Mouse (Mus musculus): Measurements from ENCODE around the gene L3mbtl4. TPM values are rescaled to one million over a fixed set of nuclear protein-coding genes. Genes with fewer than 3 reads are reported as not detected.

The L3mbtl4 gene
- polyA plus RNA-seq, 1 experiment from 2014 or later: 0.71 TPM

DNA sequence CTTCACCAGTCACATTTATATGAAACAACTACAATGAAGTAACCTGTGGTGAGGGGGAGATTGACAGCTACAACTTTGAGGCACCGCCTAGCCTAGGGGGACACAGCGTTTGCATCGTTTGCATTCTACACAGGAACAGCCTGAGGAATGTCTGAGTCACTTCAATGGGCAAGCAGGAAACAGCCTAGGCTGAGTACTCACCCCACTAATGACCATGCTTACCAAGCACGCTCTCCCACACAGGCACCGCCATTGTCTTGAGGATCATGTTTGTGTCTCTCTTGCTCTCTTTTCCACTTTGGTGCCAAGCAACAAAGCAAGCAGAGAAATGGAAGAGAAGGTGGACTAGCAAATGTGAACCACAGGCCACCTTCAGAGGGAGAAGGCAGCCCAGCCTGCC lies 484.8 kb downstream of the L3mbtl4 start:
- H3K27ac ChIP-seq (ENCODE audit: low read depth, low read length): no peak overlapping the region
- no peaks in the 10 kb centered on the region for H3K9me3 ChIP-seq (replicated peaks; ENCODE audit: control insufficient read depth, low read length)
- ATAC-seq (no peak), DNase-seq (ENCODE audit: low spot score) (no peak)
- H3K4me1 ChIP-seq (ENCODE audit: control insufficient read depth, insufficient read depth, low read length): no peaks in the 10 kb centered on the region
- H3K4me3 ChIP-seq (ENCODE audit: low read depth, low read length): no peak overlapping the region
- no peaks in the 10 kb centered on the region for H3K36me3 ChIP-seq (ENCODE audit: control insufficient read depth, insufficient read depth, low read length)
- no peak overlapping the region for H3K9ac ChIP-seq (ENCODE audit: low read length)
- H3K4me2 ChIP-seq (ENCODE audit: low read length): no peak overlapping the region
- WGBS: 56% methylated on average over 5 of the region's 5 CpGs
- no peaks in the 10 kb centered on the region for H3K27me3 ChIP-seq (replicated peaks; ENCODE audit: control insufficient read depth, insufficient read depth, low read length)

DNA sequence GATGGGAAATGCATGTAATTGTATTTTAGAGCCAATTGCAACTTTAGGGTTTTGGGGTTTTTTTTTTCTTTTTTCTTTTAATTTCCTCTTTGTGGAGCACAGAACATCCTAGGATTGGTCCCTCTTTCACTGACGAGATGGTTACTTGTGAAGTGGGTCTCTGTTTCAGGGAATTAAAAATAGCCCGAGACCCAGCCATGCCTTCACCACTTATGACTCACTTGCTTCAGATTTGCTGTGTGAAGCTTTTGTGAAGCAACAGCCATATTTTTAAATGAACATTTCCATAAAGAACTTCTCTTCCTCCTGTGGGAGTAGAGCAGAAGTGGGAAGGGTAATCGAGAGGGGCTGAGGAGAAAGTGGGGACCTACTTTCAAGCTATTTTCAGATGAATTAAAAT lies 485.3 kb downstream of the L3mbtl4 start:
- no peak for DNase-seq (ENCODE audit: low spot score)
- H3K9me3 ChIP-seq (replicated peaks; ENCODE audit: control insufficient read depth, low read length): no peaks in the 10 kb centered on the region
- H3K9ac ChIP-seq (ENCODE audit: low read length): no peak overlapping the region
- ATAC-seq: no peak
- no peak overlapping the region for H3K4me3 ChIP-seq (ENCODE audit: low read depth, low read length)
- H3K36me3 ChIP-seq (ENCODE audit: control insufficient read depth, insufficient read depth, low read length): no peaks in the 10 kb centered on the region
- no peak overlapping the region for H3K4me2 ChIP-seq (ENCODE audit: low read length)
- H3K27me3 ChIP-seq (replicated peaks; ENCODE audit: control insufficient read depth, insufficient read depth, low read length): no peaks in the 10 kb centered on the region
- H3K4me1 ChIP-seq (ENCODE audit: control insufficient read depth, insufficient read depth, low read length): no peaks in the 10 kb centered on the region
- 82% methylated on average over 3 of the region's 3 CpGs for WGBS
- H3K27ac ChIP-seq (ENCODE audit: low read depth, low read length): no peak overlapping the region

DNA sequence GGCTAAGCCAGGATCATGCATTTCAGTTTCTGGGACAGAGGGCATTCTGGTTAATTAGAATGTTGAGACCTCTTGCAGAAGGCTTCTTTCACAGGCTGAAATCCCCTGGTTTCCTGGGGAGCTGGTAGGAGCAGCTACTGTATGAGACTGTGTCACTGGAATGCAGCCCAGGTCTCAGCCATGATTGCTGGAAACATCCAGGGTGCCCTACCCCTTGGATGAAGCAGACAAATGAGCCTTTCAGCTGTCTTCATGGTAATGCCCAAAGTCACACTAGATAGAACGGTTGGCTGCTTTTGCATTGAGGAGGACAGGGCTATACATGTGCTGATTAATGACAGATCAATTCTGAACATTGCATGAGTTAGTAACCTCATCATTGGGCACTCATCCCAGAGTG lies 486.4 kb downstream of the L3mbtl4 start:
- no peaks in the 10 kb centered on the region for H3K4me1 ChIP-seq (ENCODE audit: control insufficient read depth, insufficient read depth, low read length)
- no peaks in the 10 kb centered on the region for H3K36me3 ChIP-seq (ENCODE audit: control insufficient read depth, insufficient read depth, low read length)
- no peak overlapping the region for H3K4me3 ChIP-seq (ENCODE audit: low read depth, low read length)
- WGBS: 83% methylated on average over 1 of the region's 1 CpGs
- DNase-seq (ENCODE audit: low spot score) (no peak), ATAC-seq (no peak)
- H3K27me3 ChIP-seq (replicated peaks; ENCODE audit: control insufficient read depth, insufficient read depth, low read length): no peaks in the 10 kb centered on the region
- H3K4me2 ChIP-seq (ENCODE audit: low read length): no peak overlapping the region
- no peaks in the 10 kb centered on the region for H3K9me3 ChIP-seq (replicated peaks; ENCODE audit: control insufficient read depth, low read length)
- H3K27ac ChIP-seq (ENCODE audit: low read depth, low read length): no peak overlapping the region
- no peak overlapping the region for H3K9ac ChIP-seq (ENCODE audit: low read length)

DNA sequence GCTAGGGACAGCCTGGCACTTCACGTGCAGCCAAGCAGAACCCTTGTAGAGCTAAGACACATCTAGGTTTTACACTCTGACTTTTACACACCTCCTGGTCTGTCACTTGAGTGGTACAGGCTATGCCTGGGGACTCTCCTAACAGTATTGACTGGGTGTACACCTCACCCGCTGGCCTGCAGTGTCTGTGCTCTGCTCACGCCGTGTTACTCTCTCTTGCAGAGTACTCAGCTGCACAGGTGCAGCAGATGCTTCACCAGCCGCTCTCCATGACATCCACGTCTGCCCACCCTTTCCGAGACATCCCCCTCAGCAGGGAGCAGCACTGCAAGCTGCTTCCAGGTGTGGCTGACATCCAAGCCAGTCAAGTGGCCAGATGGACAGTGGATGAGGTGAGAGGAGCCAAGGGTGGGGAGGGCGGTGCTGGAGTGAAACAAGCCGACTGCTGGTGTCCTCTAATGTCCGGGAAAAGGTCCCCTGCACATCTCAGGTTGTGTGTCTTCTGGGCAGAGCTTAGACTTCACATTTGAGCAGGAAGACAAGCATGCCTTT lies 490.8 kb downstream of the L3mbtl4 start:
- Histone ChIP-seq H3K27ac (ENCODE audit: low read depth, low read length) (no peak overlapping the region), H3K9ac (ENCODE audit: low read length) (no peak overlapping the region), H3K36me3 (ENCODE audit: control insufficient read depth, insufficient read depth, low read length) (no peaks in the 10 kb centered on the region), H3K4me2 (ENCODE audit: low read length) (no peak overlapping the region), H3K9me3 (replicated peaks; ENCODE audit: control insufficient read depth, low read length) (no peaks in the 10 kb centered on the region), H3K27me3 (replicated peaks; ENCODE audit: control insufficient read depth, insufficient read depth, low read length) (no peaks in the 10 kb centered on the region), H3K4me3 (ENCODE audit: low read depth, low read length) (no peak overlapping the region), H3K4me1 (ENCODE audit: control insufficient read depth, insufficient read depth, low read length) (no peaks in the 10 kb centered on the region)
- DNase-seq (ENCODE audit: low spot score) (no peak), ATAC-seq (no peak)
- 87% methylated on average over 10 of the region's 10 CpGs for WGBS

DNA sequence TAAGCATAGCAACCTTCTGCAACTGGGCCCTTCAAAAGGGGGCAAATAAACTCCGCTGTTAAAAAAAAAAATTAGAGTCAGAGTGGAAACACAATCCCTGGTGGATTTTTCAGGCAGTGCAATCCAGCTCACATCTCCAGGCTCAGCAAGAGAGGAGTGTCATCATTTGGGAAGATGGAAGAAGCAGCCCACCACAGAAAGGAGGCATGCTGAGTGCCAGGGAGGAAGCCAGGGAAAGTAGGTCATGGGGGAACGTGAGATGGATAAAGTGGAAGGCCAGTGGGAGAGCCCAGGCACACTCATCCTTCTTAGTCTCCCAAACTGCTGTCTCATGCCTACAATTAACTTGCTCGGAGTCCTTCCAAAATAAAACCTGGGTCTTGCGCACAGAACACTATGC lies 496.0 kb downstream of the L3mbtl4 start:
- no peaks in the 10 kb centered on the region for H3K9me3 ChIP-seq (replicated peaks; ENCODE audit: control insufficient read depth, low read length)
- H3K27me3 ChIP-seq (replicated peaks; ENCODE audit: control insufficient read depth, insufficient read depth, low read length): no peaks in the 10 kb centered on the region
- H3K4me2 ChIP-seq (ENCODE audit: low read length): no peak overlapping the region
- no peak overlapping the region for H3K9ac ChIP-seq (ENCODE audit: low read length)
- H3K4me1 ChIP-seq (ENCODE audit: control insufficient read depth, insufficient read depth, low read length): no peaks in the 10 kb centered on the region
- ATAC-seq (no peak), DNase-seq (ENCODE audit: low spot score) (no peak)
- H3K36me3 ChIP-seq (ENCODE audit: control insufficient read depth, insufficient read depth, low read length): no peaks in the 10 kb centered on the region
- H3K4me3 ChIP-seq (ENCODE audit: low read depth, low read length): no peak overlapping the region
- no peak overlapping the region for H3K27ac ChIP-seq (ENCODE audit: low read depth, low read length)
- WGBS: 83% methylated on average over 4 of the region's 4 CpGs

DNA sequence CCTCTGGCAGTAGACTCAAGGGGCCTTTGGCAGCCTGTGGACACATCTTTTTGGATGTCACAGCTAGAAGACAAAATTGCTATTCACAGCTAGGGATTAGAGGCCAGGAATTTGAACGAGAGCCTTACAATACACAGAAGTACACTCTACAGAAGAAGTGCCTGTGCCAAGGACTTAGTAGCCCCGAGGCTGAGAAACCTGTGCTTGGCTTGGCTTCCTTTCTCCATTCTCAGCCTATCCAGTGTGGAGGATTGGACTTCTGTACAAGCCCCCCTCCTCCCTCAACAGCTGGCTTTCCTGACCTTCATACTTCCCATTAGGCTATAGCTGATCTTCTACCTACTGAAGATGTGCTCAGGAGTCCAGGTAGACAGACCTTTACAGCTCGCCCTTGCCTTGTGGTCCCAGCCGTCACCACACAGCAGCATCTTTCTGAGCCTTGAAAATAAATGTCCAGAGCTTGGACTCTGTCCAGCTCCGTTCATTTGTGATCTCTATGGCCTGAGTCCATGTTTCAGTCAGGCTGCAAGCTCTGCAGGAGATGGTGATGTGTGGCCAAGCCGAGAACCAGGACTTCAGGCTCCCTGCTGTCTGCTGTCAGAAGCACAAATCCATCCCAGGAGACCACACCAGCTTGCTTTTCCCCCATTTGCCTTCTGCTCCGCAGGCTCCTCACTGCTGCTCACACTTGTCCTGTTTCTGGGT lies 497.6 kb downstream of the L3mbtl4 start:
- 60% methylated on average over 7 of the region's 7 CpGs for WGBS
- DNase-seq (ENCODE audit: low spot score) (no peak), ATAC-seq (no peak)
- Histone ChIP-seq H3K36me3 (ENCODE audit: control insufficient read depth, insufficient read depth, low read length) (no peaks in the 10 kb centered on the region), H3K27ac (ENCODE audit: low read depth, low read length) (no peak overlapping the region), H3K27me3 (replicated peaks; ENCODE audit: control insufficient read depth, insufficient read depth, low read length) (no peaks in the 10 kb centered on the region), H3K9me3 (replicated peaks; ENCODE audit: control insufficient read depth, low read length) (no peaks in the 10 kb centered on the region), H3K4me3 (ENCODE audit: low read depth, low read length) (no peak overlapping the region), H3K9ac (ENCODE audit: low read length) (no peak overlapping the region), H3K4me2 (ENCODE audit: low read length) (no peak overlapping the region), H3K4me1 (ENCODE audit: control insufficient read depth, insufficient read depth, low read length) (no peaks in the 10 kb centered on the region)

DNA sequence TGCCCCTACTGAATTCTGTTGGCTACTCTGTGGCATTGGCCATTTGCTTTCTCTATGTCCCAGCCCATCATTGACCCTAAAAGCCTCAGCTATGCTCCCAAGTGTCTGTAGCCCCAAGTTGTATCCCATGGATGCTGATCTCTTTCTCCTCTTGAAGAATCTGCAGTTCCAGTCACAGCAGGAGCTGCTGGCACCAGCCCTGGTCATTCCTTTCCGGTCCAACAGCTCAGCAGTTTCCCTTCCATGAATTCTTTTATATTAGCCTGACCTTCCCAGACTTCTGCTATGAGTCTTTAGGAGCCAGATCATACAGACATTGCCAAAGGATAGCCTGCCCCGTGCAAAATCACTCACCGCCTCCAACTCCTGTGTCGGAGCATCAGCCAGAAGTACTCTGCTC lies 520.1 kb downstream of the L3mbtl4 start:
- Histone ChIP-seq H3K4me3 (ENCODE audit: low read depth, low read length) (no peak overlapping the region), H3K4me2 (ENCODE audit: low read length) (no peak overlapping the region), H3K9me3 (replicated peaks; ENCODE audit: control insufficient read depth, low read length) (no peaks in the 10 kb centered on the region), H3K27me3 (replicated peaks; ENCODE audit: control insufficient read depth, insufficient read depth, low read length) (no peaks in the 10 kb centered on the region), H3K27ac (ENCODE audit: low read depth, low read length) (no peak overlapping the region), H3K36me3 (ENCODE audit: control insufficient read depth, insufficient read depth, low read length) (no peaks in the 10 kb centered on the region), H3K4me1 (ENCODE audit: control insufficient read depth, insufficient read depth, low read length) (no peaks in the 10 kb centered on the region), H3K9ac (ENCODE audit: low read length) (no peak overlapping the region)
- DNase-seq (ENCODE audit: low spot score): no peak
- WGBS: 88% methylated on average over 4 of the region's 4 CpGs
- ATAC-seq: no peak

DNA sequence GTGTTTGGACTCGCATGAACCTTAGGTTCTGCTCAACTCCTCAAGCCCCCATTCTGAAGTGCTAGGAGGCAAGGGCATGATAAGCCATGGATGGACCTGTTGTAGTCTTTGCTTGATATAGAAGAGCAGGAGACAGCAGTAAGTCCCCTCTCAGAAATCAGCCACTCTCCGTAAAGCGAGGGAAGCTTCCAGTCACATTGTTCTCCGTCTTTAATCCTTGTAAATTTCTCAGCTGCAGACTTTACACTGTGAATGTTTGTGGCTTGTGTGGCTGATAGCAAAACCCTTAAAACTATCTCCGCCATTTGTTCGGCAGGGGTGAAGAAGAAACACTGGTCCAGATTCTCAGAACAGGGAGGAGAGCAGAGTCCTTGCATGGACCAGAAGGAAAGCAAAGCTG lies 552.7 kb downstream of the L3mbtl4 start, which contains the start of gene Tmem200c:
Gene Tmem200c, plus strand, starts transcription at position 301 of the 400 bp plus-strand sequence.
- H3K36me3 ChIP-seq (ENCODE audit: control insufficient read depth, insufficient read depth, low read length): no peaks in the 10 kb centered on the region
- no peak within 1 kb of the TSS for H3K27ac ChIP-seq (ENCODE audit: low read depth, low read length)
- no peaks in the 10 kb centered on the region for H3K9me3 ChIP-seq (replicated peaks; ENCODE audit: control insufficient read depth, low read length)
- no peak for DNase-seq (ENCODE audit: low spot score)
- no peaks in the 10 kb centered on the region for H3K4me1 ChIP-seq (ENCODE audit: control insufficient read depth, insufficient read depth, low read length)
- ATAC-seq: no peak
- WGBS: 79% methylated on average over 6 of the region's 6 CpGs
- no peak within 1 kb of the TSS for H3K4me2 ChIP-seq (ENCODE audit: low read length)
- no peaks in the 10 kb centered on the region for H3K27me3 ChIP-seq (replicated peaks; ENCODE audit: control insufficient read depth, insufficient read depth, low read length)
- no peak within 1 kb of the TSS for H3K4me3 ChIP-seq (ENCODE audit: low read depth, low read length)
- H3K9ac ChIP-seq (ENCODE audit: low read length): no peak within 1 kb of the TSS
